Mouse (Mus musculus) C2C12 (cell line): ENCODE data around the gene Grid2.

Experiments used
- CEBPB ChIP-seq: IDR thresholded peaks from one replicate; pipeline ENCODE4 v1.6.1; 2011; ENCODE audit warnings: low read depth, mild to moderate bottlenecking, control low read depth, moderate library complexity
- CTCF ChIP-seq: IDR thresholded peaks from one replicate; pipeline ENCODE4 v1.5.1; 2011; ENCODE audit not compliant: control insufficient read depth, insufficient read depth, insufficient read length
- FOSL1 ChIP-seq: IDR thresholded peaks from one replicate; pipeline ENCODE4 v1.8.0; 2011; ENCODE audit warnings: mild to moderate bottlenecking, low read length; ENCODE audit not compliant: poor library complexity, insufficient read depth, severe bottlenecking
- MAX ChIP-seq: IDR thresholded peaks from one replicate; pipeline ENCODE4 v1.6.1; 2011; ENCODE audit warnings: mild to moderate bottlenecking, control low read depth
- MYOD1 ChIP-seq: IDR thresholded peaks from one replicate; pipeline ENCODE4 v1.6.1; 2011; ENCODE audit warnings: low read depth; ENCODE audit not compliant: control insufficient read depth, insufficient read length
- MYOG ChIP-seq: IDR thresholded peaks from one replicate; pipeline ENCODE4 v1.6.1; 2011; ENCODE audit not compliant: control insufficient read depth, insufficient read length; ENCODE audit errors: extremely low read depth
- USF1 ChIP-seq: IDR thresholded peaks from one replicate; pipeline ENCODE4 v1.6.1; 2011; ENCODE audit warnings: low read depth, mild to moderate bottlenecking, control low read depth, moderate library complexity

DNA sequence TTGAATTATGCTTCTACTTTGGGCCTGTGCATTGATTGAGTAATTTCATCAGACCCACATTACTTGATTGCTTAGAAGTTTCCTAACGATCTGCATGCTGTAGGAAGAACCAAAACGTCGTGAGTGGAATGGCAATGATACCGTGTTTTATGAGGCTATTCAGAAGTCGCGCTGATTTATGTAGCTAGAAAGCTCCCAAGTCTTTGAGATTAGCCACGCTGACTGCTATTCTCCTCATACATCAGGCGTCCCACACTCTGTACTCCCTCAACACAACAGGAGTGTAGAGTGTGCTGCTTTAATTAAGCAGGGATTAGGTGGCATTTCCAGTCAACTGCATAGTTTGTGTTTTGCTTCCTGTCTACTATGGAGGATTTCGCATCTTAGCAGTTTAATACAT is 4.1 kb downstream of the Grid2 start:
- TF ChIP-seq CTCF (no peak), USF1 (no peak), CEBPB (no peak), MYOG (no peak), MAX (no peak), MYOD1 (no peak), FOSL1 (no peak)
